In the genomic region with DNA sequence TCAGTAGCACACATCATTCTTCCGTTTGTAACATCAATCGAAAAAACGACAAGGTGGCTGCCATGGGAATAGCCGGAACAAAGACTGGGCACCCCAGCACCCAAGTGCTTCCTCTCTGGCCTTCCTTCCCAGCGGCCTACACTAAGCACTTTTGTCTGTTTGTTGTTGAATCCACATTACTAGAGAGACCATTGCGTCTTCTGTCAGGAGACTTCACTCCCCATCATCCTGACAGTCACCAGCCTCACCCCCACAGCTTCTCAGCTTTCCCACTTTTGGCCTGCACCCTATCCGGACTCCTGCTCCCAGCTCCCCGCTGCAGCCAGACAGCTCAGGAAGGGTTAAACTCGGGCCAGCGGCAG, we compare ENCODE assay signal across 11 mouse cellular contexts. TPM values are rescaled to one million over a fixed set of nuclear protein-coding genes. Genes with fewer than 3 reads are reported as not detected.
DNase-seq lines count a peak whose midpoint lies in the region; ATAC-seq and TF ChIP-seq lines count a peak whose summit lies in the region.
"Had no signal": no experiment of that assay in that cellular context is flagged by ENCODE, and none has a peak within 500 bp of the region (broad histone marks: within the 10 kb centered on the region; RNA-seq: fewer than 3 reads in every experiment).

No protein-coding gene starts in this region.

- H3K9ac ChIP-seq in kidney, embryonic 15.5 days = 0 out of 2 replicates have a peak overlapping the region, but pooled peaks have one; percentile 17
- H3K9ac ChIP-seq in embryonic facial prominence, embryonic 15.5 days = no peak overlapping the region
- 0 out of 2 replicates have a peak overlapping the region, but pooled peaks have one; percentile 45 for H3K9ac ChIP-seq in hindbrain, embryonic 12.5 days
- peak overlapping the region; percentile 4; the same call in 1 of the 2 replicates for H3K9ac ChIP-seq in midbrain, embryonic 12.5 days (replicated peaks)

- peak overlapping the region; percentile 62 for H3K4me2 ChIP-seq in kidney, embryonic 15.5 days
- H3K4me2 ChIP-seq in embryonic facial prominence, embryonic 15.5 days (replicated peaks) = peak overlapping the region; percentile 47
- peak overlapping the region; percentile 50 for H3K4me2 ChIP-seq in hindbrain, embryonic 12.5 days (replicated peaks)
- peak overlapping the region; percentile 46 for H3K4me2 ChIP-seq in midbrain, embryonic 12.5 days (replicated peaks)

- TF ChIP-seq CTCF in kidney, adult 2 months (conservative IDR thresholded peaks at IDR 0.05; ENCODE audit: insufficient read depth, insufficient read length, low read depth, low read length) = no peak

- peak overlapping the region; percentile 33 for H3K4me3 ChIP-seq in kidney, embryonic 15.5 days (replicated peaks)
- H3K4me3 ChIP-seq in kidney, adult 2 months (ENCODE audit: insufficient read depth, low read depth, low read length) = no peak overlapping the region
- peak overlapping the region; percentile 25 for H3K4me3 ChIP-seq in embryonic facial prominence, embryonic 15.5 days (replicated peaks)
- H3K4me3 ChIP-seq in hindbrain, embryonic 12.5 days = peak overlapping the region; percentile 15
- H3K4me3 ChIP-seq in midbrain, embryonic 12.5 days = peak overlapping the region; percentile 20

- no peak overlapping the region for H3K27ac ChIP-seq in kidney, embryonic 15.5 days
- no peak overlapping the region for H3K27ac ChIP-seq in kidney, adult 2 months (ENCODE audit: insufficient read depth, low read depth, low read length)
- no peak overlapping the region for H3K27ac ChIP-seq in embryonic facial prominence, embryonic 15.5 days (replicated peaks)
- H3K27ac ChIP-seq in hindbrain, embryonic 12.5 days = peak overlapping the region; percentile 85
- peak overlapping the region; percentile 93 for H3K27ac ChIP-seq in midbrain, embryonic 12.5 days (replicated peaks)

- no peak for TF ChIP-seq POLR2A in kidney, adult 2 months (IDR thresholded peaks at IDR 0.05; ENCODE audit: low read depth, low read length)

- DNase-seq in kidney, adult 2 months = no peak
- no peak for DNase-seq in right cerebral cortex, postnatal 14 days
- DNase-seq in frontal cortex, postnatal 14 days (ENCODE audit: low spot score in 2 of 2) = no peak
- DNase-seq: kidney, adult 11 months; lung, adult 2 months had no signal

- H3K4me1 ChIP-seq in kidney, embryonic 15.5 days = peaks cover 12% of the 10 kb centered on the region
- no peaks in the 10 kb centered on the region for H3K4me1 ChIP-seq in kidney, adult 2 months (ENCODE audit: control insufficient read depth, insufficient read depth, low read length)
- peaks cover 10% of the 10 kb centered on the region for H3K4me1 ChIP-seq in embryonic facial prominence, embryonic 15.5 days
- peaks cover 25% of the 10 kb centered on the region for H3K4me1 ChIP-seq in hindbrain, embryonic 12.5 days
- peaks cover 34% of the 10 kb centered on the region for H3K4me1 ChIP-seq in midbrain, embryonic 12.5 days

- no peaks in the 10 kb centered on the region for H3K36me3 ChIP-seq in kidney, embryonic 15.5 days
- H3K36me3 ChIP-seq in kidney, adult 2 months (ENCODE audit: control insufficient read depth, insufficient read depth, low read length) = no peaks in the 10 kb centered on the region
- no peaks in the 10 kb centered on the region for H3K36me3 ChIP-seq in embryonic facial prominence, embryonic 15.5 days
- no peaks in the 10 kb centered on the region for H3K36me3 ChIP-seq in hindbrain, embryonic 12.5 days
- H3K36me3 ChIP-seq in midbrain, embryonic 12.5 days = no peaks in the 10 kb centered on the region
- H3K36me3 ChIP-seq: G1E had no signal

- 0 out of 2 replicates have a peak, but pooled peaks cover 5% of the 10 kb centered on the region for H3K27me3 ChIP-seq in kidney, embryonic 15.5 days
- no peaks in the 10 kb centered on the region for H3K27me3 ChIP-seq in kidney, adult 2 months (replicated peaks; ENCODE audit: control insufficient read depth, insufficient read depth, low read length)
- H3K27me3 ChIP-seq in embryonic facial prominence, embryonic 15.5 days = no peaks in the 10 kb centered on the region
- no peaks in the 10 kb centered on the region for H3K27me3 ChIP-seq in hindbrain, embryonic 12.5 days
- H3K27me3 ChIP-seq in midbrain, embryonic 12.5 days = no peaks in the 10 kb centered on the region

- 0 out of 2 replicates have a peak, but pooled peaks cover 5% of the 10 kb centered on the region for H3K9me3 ChIP-seq in kidney, embryonic 15.5 days (replicated peaks)
- H3K9me3 ChIP-seq in embryonic facial prominence, embryonic 15.5 days (replicated peaks) = no peaks in the 10 kb centered on the region
- H3K9me3 ChIP-seq in hindbrain, embryonic 12.5 days (replicated peaks) = peaks cover 18% of the 10 kb centered on the region
- peaks cover 14% of the 10 kb centered on the region for H3K9me3 ChIP-seq in midbrain, embryonic 12.5 days
- H3K9me3 ChIP-seq: G1E had no signal

- WGBS in kidney, embryonic 15.5 days = 17% methylated on average over 10 of the region's 10 CpGs
- WGBS in kidney, adult 2 months = 40% methylated on average over 10 of the region's 10 CpGs
- WGBS in embryonic facial prominence, embryonic 15.5 days = 11% methylated on average over 10 of the region's 10 CpGs
- 4% methylated on average over 10 of the region's 10 CpGs for WGBS in hindbrain, embryonic 12.5 days
- 1% methylated on average over 10 of the region's 10 CpGs for WGBS in midbrain, embryonic 12.5 days

- ATAC-seq in kidney, embryonic 15.5 days (replicated peaks; ENCODE audit: low FRiP score) = no peak; the same call in 1 of the 2 replicates
- no peak for ATAC-seq in embryonic facial prominence, embryonic 15.5 days (ENCODE audit: insufficient number of reproducible peaks, low FRiP score, low TSS enrichment, low read depth)
- ATAC-seq in hindbrain, embryonic 12.5 days (ENCODE audit: low FRiP score) = no peak; the same call in 1 of the 2 replicates
- no peak for ATAC-seq in midbrain, embryonic 12.5 days (ENCODE audit: low FRiP score, low read depth)
- no peak for ATAC-seq in erythroblast, adult 5-6 weeks (replicated peaks; ENCODE audit: low FRiP score, poor library complexity, severe bottlenecking)

RNA-seq across cellular contexts. Expression of gene Rpl14, which starts 48.1 kb away (rescaled TPM):
- polyA plus RNA-seq in kidney, embryonic 15.5 days (2015; fragmentation: Nextera tagmentation; extraction: Ambion mirVana) = 783 and 843 TPM in 2 replicates
- polyA plus RNA-seq in kidney, adult 2 months (2012; rRNA removed) = 389 and 411 TPM in 2 replicates
- polyA plus RNA-seq in embryonic facial prominence, embryonic 15.5 days (2015; fragmentation: Nextera tagmentation; extraction: Ambion mirVana) = 799 and 857 TPM in 2 replicates
- 564 and 574 TPM in 2 replicates for polyA plus RNA-seq in hindbrain, embryonic 12.5 days (2016; fragmentation: Nextera tagmentation; extraction: Ambion mirVana)
- polyA plus RNA-seq in midbrain, embryonic 12.5 days (2016; fragmentation: Nextera tagmentation; extraction: Ambion mirVana) = 583 and 600 TPM in 2 replicates
- 365 and 373 TPM in 2 replicates for total RNA-seq in erythroblast, adult 5-6 weeks (2015; ENCODE audit: low replicate concordance)
- 312 and 351 TPM in 2 replicates for total RNA-seq in erythroblast, adult 5-6 weeks (2017; ENCODE audit: low replicate concordance)

Comparison
In these comparisons a context has a peak if more than half of its experiments do, and no peak if none do; other contexts are left out.
1. H3K27ac ChIP-seq: peak in hindbrain, embryonic 12.5 days (single experiment) and midbrain, embryonic 12.5 days (single experiment); none in kidney, embryonic 15.5 days (single experiment), kidney, adult 2 months (single experiment) and embryonic facial prominence, embryonic 15.5 days (single experiment).
2. Peak in every context shown above with its lines, with median percentiles within 50 percentile points of each other: H3K4me2 ChIP-seq.